ENCODE assay signal across 8 mouse cellular contexts in genomic region chr12:81974806-81975205, GRCm38 (mm10).
DNase-seq lines count a peak whose midpoint lies in the region; ATAC-seq and TF ChIP-seq lines count a peak whose summit lies in the region.

No protein-coding gene starts in this region.

- H3K4me1 ChIP-seq in heart, adult 2 months (ENCODE audit: control insufficient read depth, insufficient read depth, low read length): no peaks in the 10 kb centered on the region
- peaks cover 13% of the 10 kb centered on the region for H3K4me1 ChIP-seq in thymus, adult 2 months (replicated peaks; ENCODE audit: control insufficient read depth, insufficient read depth, low read length)
- H3K4me1 ChIP-seq in midbrain, embryonic 16.5 days (ENCODE audit: control insufficient read depth, insufficient read depth, low read length): no peaks in the 10 kb centered on the region

- peak; percentile 67 for TF ChIP-seq CTCF in heart, adult 2 months (IDR thresholded peaks at IDR 0.05)
- no peak for TF ChIP-seq CTCF in thymus, adult 2 months (IDR thresholded peaks at IDR 0.05; ENCODE audit: borderline replicate concordance, control insufficient read depth, extremely low read depth, insufficient read depth, low read length, poor library complexity)

- no peak for TF ChIP-seq POLR2A in heart, adult 2 months (IDR thresholded peaks at IDR 0.05; ENCODE audit: insufficient read depth, low read depth, low read length)
- TF ChIP-seq POLR2A in thymus, adult 2 months (IDR thresholded peaks at IDR 0.05; ENCODE audit: control insufficient read depth, extremely low read depth, insufficient read depth, low read length, poor library complexity): no peak

- no peak for ATAC-seq in midbrain, embryonic 16.5 days

- H3K4me3 ChIP-seq in heart, adult 2 months: no peak overlapping the region
- no peak overlapping the region for H3K4me3 ChIP-seq in thymus, adult 2 months (ENCODE audit: control insufficient read depth, insufficient read depth, low read length)
- no peak overlapping the region for H3K4me3 ChIP-seq in midbrain, embryonic 16.5 days (ENCODE audit: low read depth, low read length)

- no peak overlapping the region for H3K27ac ChIP-seq in heart, adult 2 months
- H3K27ac ChIP-seq in thymus, adult 2 months (ENCODE audit: control insufficient read depth, insufficient read depth, low read length): no peak overlapping the region
- H3K27ac ChIP-seq in midbrain, embryonic 16.5 days (ENCODE audit: low read length): no peak overlapping the region

- no peak for TF ChIP-seq EP300 in heart, adult 2 months (IDR thresholded peaks at IDR 0.05; ENCODE audit: insufficient read depth, low read depth, low read length)

- no peaks in the 10 kb centered on the region for H3K36me3 ChIP-seq in heart, adult 2 months (ENCODE audit: control insufficient read depth, insufficient read depth, low read length)
- H3K36me3 ChIP-seq in thymus, adult 2 months (ENCODE audit: control insufficient read depth, insufficient read depth, low read length): peaks cover 39% of the 10 kb centered on the region
- peaks cover 17% of the 10 kb centered on the region for H3K36me3 ChIP-seq in midbrain, embryonic 16.5 days (ENCODE audit: control insufficient read depth, insufficient read depth, low read length)

- no peak for DNase-seq in heart, adult 2 months
- DNase-seq in heart, adult 11 months: no peak
- peak; percentile 52 for DNase-seq in thymus, adult 2 months
- DNase-seq in thymus, adult 18-20 months: no peak
- peak; percentile 23 for DNase-seq in fibroblast of lung, adult 2 months (ENCODE audit: low read depth)
- peak; percentile 60 for DNase-seq in right cerebral cortex, adult 18-20 months
- DNase-seq in gastrocnemius, postnatal 14 days: no peak

- WGBS in heart, adult 2 months: 50% methylated on average over 2 of the region's 2 CpGs
- WGBS in thymus, adult 2 months: 64% methylated on average over 2 of the region's 2 CpGs
- WGBS in midbrain, embryonic 16.5 days: 59% methylated on average over 2 of the region's 2 CpGs

- no peak overlapping the region for H3K9ac ChIP-seq in heart, adult 2 months (ENCODE audit: low read depth, low read length)
- H3K9ac ChIP-seq in midbrain, embryonic 16.5 days (ENCODE audit: low read depth, low read length): no peak overlapping the region

- no peak overlapping the region for H3K4me2 ChIP-seq in midbrain, embryonic 16.5 days (ENCODE audit: low read length)

- intact Hi-C loops in heart, adult 2 months (cut with DNase I): loop anchor here (5.0 kb wide), 2 partner anchors 178 to 497 kb away; no protein-coding TSS in a partner anchor
- intact Hi-C loops in gastrocnemius, postnatal 14 days (cut with DNase I; ENCODE audit: low total_unique reads): no loop called here

- H3K9me3 ChIP-seq in midbrain, embryonic 16.5 days (replicated peaks; ENCODE audit: control insufficient read depth, low read length, poor library complexity, severe bottlenecking): no peaks in the 10 kb centered on the region

- no peaks in the 10 kb centered on the region for H3K27me3 ChIP-seq in heart, adult 2 months (ENCODE audit: control insufficient read depth, insufficient read depth, low read length)
- no peaks in the 10 kb centered on the region for H3K27me3 ChIP-seq in thymus, adult 2 months (ENCODE audit: control insufficient read depth, insufficient read depth, low read length)
- no peaks in the 10 kb centered on the region for H3K27me3 ChIP-seq in midbrain, embryonic 16.5 days (ENCODE audit: control insufficient read depth, insufficient read depth, low read depth, low read length)

- H3K79me2 ChIP-seq in heart, adult 2 months (replicated peaks; ENCODE audit: control insufficient read depth, insufficient read depth, low read length): no peaks in the 10 kb centered on the region

Comparison
In these comparisons a context has a peak if more than half of its experiments do, and no peak if none do; other contexts are left out.
1. DNase-seq: peak in thymus, adult 2 months (single experiment), fibroblast of lung, adult 2 months (single experiment) and right cerebral cortex, adult 18-20 months (single experiment); none in heart, adult 2 months (0 of 2), heart, adult 11 months (single experiment), thymus, adult 18-20 months (0 of 2) and gastrocnemius, postnatal 14 days (single experiment).